Mouse (Mus musculus) mouse trophoblast stem cell (cell line): ENCODE results near the gene Sgpl1.
"Not testable (repeated sequence)": the region's sequence is repeated elsewhere in the genome, so short reads cannot be mapped to it uniquely, and the experiment has no call there.

Source experiments
- in situ Hi-C, 2 experiments: fragments of 300-500 bp; cut with MseI, MboI; formaldehyde crosslinking; loops; 2 replicates in 1 of 2; 3 replicates in 1 of 2; pipeline ENCODE4 v1.15.1; 2025

Sgpl1 gene

GRCm38 (mm10) chr10:61156453-61156852 lies 8.9 kb upstream of the Sgpl1 start:
- in situ Hi-C loops, result no loop called here

GRCm38 (mm10) chr10:61155611-61156010 lies 8.1 kb upstream of the Sgpl1 start:
- in situ Hi-C loops, result no loop called here

GRCm38 (mm10) chr10:61152131-61152530 lies 4.6 kb upstream of the Sgpl1 start:
- in situ Hi-C loops, result no loop called here

GRCm38 (mm10) chr10:61150616-61151015 lies 3.1 kb upstream of the Sgpl1 start:
- in situ Hi-C loops, result no loop called here

- in situ Hi-C loops, result no loop called here
Observed at GRCm38 (mm10) chr10:61149476-61149875, 2.0 kb upstream of the Sgpl1 start.

GRCm38 (mm10) chr10:61146807-61147156 lies 721 bp downstream of the Sgpl1 start:
- in situ Hi-C loops, result no loop called here

GRCm38 (mm10) chr10:61146119-61146806 lies 1.2 kb downstream of the Sgpl1 start:
- in situ Hi-C loops, result no loop called here

- in situ Hi-C loops, result no loop called here
Observed at GRCm38 (mm10) chr10:61145766-61146118, 1.8 kb downstream of the Sgpl1 start.

- in situ Hi-C loops, result no loop called here
Observed at GRCm38 (mm10) chr10:61143343-61143742, 4.2 kb downstream of the Sgpl1 start.

GRCm38 (mm10) chr10:61137567-61137966 lies 9.9 kb downstream of the Sgpl1 start:
- in situ Hi-C loops, result no loop called here

- in situ Hi-C loops, result no loop called here
Observed at GRCm38 (mm10) chr10:61135226-61135839, 12.2 kb downstream of the Sgpl1 start.

GRCm38 (mm10) chr10:61134041-61134440 lies 13.5 kb downstream of the Sgpl1 start:
- in situ Hi-C loops, result no loop called here

- in situ Hi-C loops, result no loop called here
Observed at GRCm38 (mm10) chr10:61130959-61131358, 16.5 kb downstream of the Sgpl1 start.

GRCm38 (mm10) chr10:61128701-61129365 lies 18.7 kb downstream of the Sgpl1 start:
- in situ Hi-C loops, result no loop called here

- in situ Hi-C loops, result no loop called here
Observed at GRCm38 (mm10) chr10:61124462-61124861, 23.0 kb downstream of the Sgpl1 start.

GRCm38 (mm10) chr10:61123276-61123913 lies 24.1 kb downstream of the Sgpl1 start:
- in situ Hi-C loops, result no loop called here

- in situ Hi-C loops, result not testable (repeated sequence)
Observed at GRCm38 (mm10) chr10:61121732-61122131, 25.8 kb downstream of the Sgpl1 start.

GRCm38 (mm10) chr10:61114246-61114720 lies 33.2 kb downstream of the Sgpl1 start:
- in situ Hi-C loops, result no loop called here

GRCm38 (mm10) chr10:61103564-61104114 lies 43.9 kb downstream of the Sgpl1 start:
- in situ Hi-C loops, result no loop called here

GRCm38 (mm10) chr10:61091866-61092265 lies 55.6 kb downstream of the Sgpl1 start:
- in situ Hi-C loops, result no loop called here

GRCm38 (mm10) chr10:61089170-61090142 lies 58.0 kb downstream of the Sgpl1 start, which contains the start of gene Pcbd1:
TSS of gene Pcbd1 (plus strand) at chr10:61089331.
- in situ Hi-C loops, result no loop called here
